In genomic region chr1:40230336-40230735, GRCm38 (mm10) we compare ENCODE assay signal across 10 mouse cellular contexts. TPM values are rescaled to one million over a fixed set of nuclear protein-coding genes. Genes with fewer than 3 reads are reported as not detected.
DNase-seq lines count a peak whose midpoint lies in the region; ATAC-seq and TF ChIP-seq lines count a peak whose summit lies in the region.
"Had no signal": no experiment of that assay in that cellular context is flagged by ENCODE, and none has a peak within 500 bp of the region (broad histone marks: within the 10 kb centered on the region; RNA-seq: fewer than 3 reads in every experiment).

No protein-coding gene starts in this region.

- H3K36me3 ChIP-seq in heart, embryonic 12.5 days, result no peaks in the 10 kb centered on the region
- peaks cover 0 to 15% of the 10 kb centered on the region in 2 experiments; a peak in 2 of 4 replicates for H3K36me3 ChIP-seq in MEL (ENCODE audit: control insufficient read depth in 1 of 2, insufficient read depth in 2 of 2, low read length in 2 of 2)
- H3K36me3 ChIP-seq: hindbrain, embryonic 12.5 days had no signal

- no peak; the same call in 1 of the 2 replicates for ATAC-seq in heart, embryonic 12.5 days (ENCODE audit: insufficient number of reproducible peaks, low FRiP score)
- peak; percentile 95 for ATAC-seq in megakaryocyte, adult 5-6 weeks (ENCODE audit: poor library complexity, severe bottlenecking)
- ATAC-seq: midbrain, embryonic 16.5 days had no signal

- TF ChIP-seq POLR2A in MEL (IDR thresholded peaks at IDR 0.05; ENCODE audit: control insufficient read depth in 1 of 2, insufficient read depth in 1 of 2, low read depth in 1 of 2, low read length in 2 of 2, poor library complexity in 1 of 2), result no peak

- no peaks in the 10 kb centered on the region for H3K9me3 ChIP-seq in heart, embryonic 12.5 days (replicated peaks)
- no peaks in the 10 kb centered on the region for H3K9me3 ChIP-seq in MEL (replicated peaks; ENCODE audit: insufficient read depth, low read length)
- H3K9me3 ChIP-seq: hindbrain, embryonic 12.5 days had no signal

- no peak for TF ChIP-seq RAD21 in MEL (IDR thresholded peaks at IDR 0.05; ENCODE audit: low read depth, low read length)

- H3K9ac ChIP-seq in heart, embryonic 12.5 days, result no peak overlapping the region
- no peak overlapping the region for H3K9ac ChIP-seq in MEL (ENCODE audit: control insufficient read depth, low read depth, low read length, poor library complexity, severe bottlenecking)
- H3K9ac ChIP-seq: hindbrain, embryonic 12.5 days had no signal

- H3K27ac ChIP-seq in heart, embryonic 12.5 days (ENCODE audit: poor library complexity, severe bottlenecking), result no peak overlapping the region
- peak overlapping the region; percentile 65 for H3K27ac ChIP-seq in MEL (ENCODE audit: control insufficient read depth, low read depth, low read length)
- H3K27ac ChIP-seq: hindbrain, embryonic 12.5 days had no signal

- TF ChIP-seq EP300 in MEL (IDR thresholded peaks at IDR 0.05; ENCODE audit: low read depth in 1 of 2, low read length in 2 of 2), result peak; percentile 97 to 98

- WGBS in heart, embryonic 12.5 days, result 69% methylated on average over 7 of the region's 7 CpGs

- H3K4me2 ChIP-seq in heart, embryonic 12.5 days, result no peak overlapping the region
- H3K4me2 ChIP-seq: hindbrain, embryonic 12.5 days had no signal

- peak; percentile 64 to 83 for DNase-seq in heart, adult 18-20 months
- peak; percentile 92 for DNase-seq in MEL (ENCODE audit: low read depth, low spot score)
- DNase-seq in heart, postnatal 14 days, result peak; percentile 33 to 35
- no peak for DNase-seq in thymus, postnatal 36 days
- DNase-seq in right cerebral cortex, postnatal 25 days, result no peak
- DNase-seq in testis, postnatal 14 days (ENCODE audit: low spot score), result no peak

- no peaks in the 10 kb centered on the region for H3K79me2 ChIP-seq in MEL (ENCODE audit: control insufficient read depth, insufficient read depth, low read length, poor library complexity)

- peaks cover 21% of the 10 kb centered on the region for H3K4me1 ChIP-seq in heart, embryonic 12.5 days (replicated peaks)
- H3K4me1 ChIP-seq in MEL (ENCODE audit: control insufficient read depth in 1 of 2, insufficient read depth in 2 of 2, low read length in 2 of 2), result peaks cover 6 to 21% of the 10 kb centered on the region in 2 experiments

- no peak overlapping the region for H3K4me3 ChIP-seq in heart, embryonic 12.5 days
- no peak overlapping the region for H3K4me3 ChIP-seq in MEL (ENCODE audit: control insufficient read depth in 1 of 2, insufficient read depth in 1 of 2, low read depth in 2 of 2, low read length in 2 of 2)
- H3K4me3 ChIP-seq: hindbrain, embryonic 12.5 days had no signal

- no peak for TF ChIP-seq CTCF in MEL (IDR thresholded peaks at IDR 0.05 in 2 of 3, conservative IDR thresholded peaks at IDR 0.05 in 1 of 3; ENCODE audit: control insufficient read depth in 1 of 3, insufficient read depth in 1 of 3, low read depth in 2 of 3, low read length in 3 of 3, poor library complexity in 1 of 3, severe bottlenecking in 1 of 3)

- intact Hi-C loops in heart, postnatal 14 days (cut with DNase I), result no loop called here

- no peaks in the 10 kb centered on the region for H3K27me3 ChIP-seq in heart, embryonic 12.5 days (replicated peaks)
- no peaks in the 10 kb centered on the region for H3K27me3 ChIP-seq in MEL (ENCODE audit: control insufficient read depth in 1 of 2, insufficient read depth in 2 of 2, low read length in 2 of 2)
- H3K27me3 ChIP-seq: hindbrain, embryonic 12.5 days had no signal

TF ChIP-seq in MEL, 35 proteins besides CTCF, POLR2A, EP300 and RAD21:
- TF ChIP-seq TCF12 (IDR thresholded peaks at IDR 0.05; ENCODE audit: low read depth, low read length), result peak; percentile 98
- peak; percentile 69 for TF ChIP-seq MXI1 (IDR thresholded peaks at IDR 0.05; ENCODE audit: low read depth, low read length)
- no peak; the same call in 1 of the 2 replicates for TF ChIP-seq JUND (IDR thresholded peaks at IDR 0.05; ENCODE audit: low read depth, low read length)
- TF ChIP-seq E2F4 (IDR thresholded peaks at IDR 0.05; ENCODE audit: borderline replicate concordance, low read depth, low read length), result no peak
- TF ChIP-seq GATA1 (IDR thresholded peaks at IDR 0.05; ENCODE audit: low read depth, low read length), result peak; percentile 100
- TF ChIP-seq HCFC1 (IDR thresholded peaks at IDR 0.05; ENCODE audit: low read depth, low read length), result no peak
- TF ChIP-seq NRF1 (IDR thresholded peaks at IDR 0.05; ENCODE audit: insufficient read depth, low read depth, low read length, poor library complexity, severe bottlenecking), result no peak
- TF ChIP-seq ZC3H11A (IDR thresholded peaks at IDR 0.05; ENCODE audit: low read depth, low read length), result no peak; the same call in 1 of the 2 replicates
- TF ChIP-seq MEF2A (IDR thresholded peaks at IDR 0.05; ENCODE audit: extremely low read depth, insufficient replicate concordance, low read depth, low read length, poor library complexity, severe bottlenecking), result no peak
- no peak; the same call in 1 of the 2 replicates for TF ChIP-seq MAX (IDR thresholded peaks at IDR 0.05; ENCODE audit: low read length)
- TF ChIP-seq MYC (IDR thresholded peaks at IDR 0.05; ENCODE audit: low read depth, low read length), result 0 out of 2 replicates have a peak, but pooled peaks have one; percentile 30
- no peak for TF ChIP-seq MAZ (IDR thresholded peaks at IDR 0.05; ENCODE audit: low read depth, low read length)
- TF ChIP-seq USF2 (IDR thresholded peaks at IDR 0.05; ENCODE audit: borderline replicate concordance in 1 of 2, insufficient read depth in 1 of 2, low read depth in 1 of 2, low read length in 2 of 2), result no peak
- no peak for TF ChIP-seq ZKSCAN1 (IDR thresholded peaks at IDR 0.05; ENCODE audit: low read depth, low read length)
- no peak for TF ChIP-seq MAFK (IDR thresholded peaks at IDR 0.05; ENCODE audit: borderline replicate concordance, low read depth, low read length)
- peak; percentile 99 for TF ChIP-seq ETS1 (IDR thresholded peaks at IDR 0.05; ENCODE audit: low read depth, low read length)
- TF ChIP-seq KAT2A (conservative IDR thresholded peaks at IDR 0.05; ENCODE audit: low read depth, low read length), result no peak
- TF ChIP-seq RCOR1 (IDR thresholded peaks at IDR 0.05; ENCODE audit: low read depth, low read length), result peak; percentile 76; the same call in 1 of the 2 replicates
- peak; percentile 93 for TF ChIP-seq SIN3A (IDR thresholded peaks at IDR 0.05; ENCODE audit: low read length)
- TF ChIP-seq TAL1 (IDR thresholded peaks at IDR 0.05; ENCODE audit: low read length), result peak; percentile 95
- TF ChIP-seq BHLHE40 (IDR thresholded peaks at IDR 0.05; ENCODE audit: borderline replicate concordance, low read depth, low read length), result peak; percentile 87
- no peak for TF ChIP-seq MYB (IDR thresholded peaks at IDR 0.05; ENCODE audit: low read depth, low read length)
- no peak for TF ChIP-seq ELF1 (IDR thresholded peaks at IDR 0.05; ENCODE audit: low read depth, low read length)
- no peak for TF ChIP-seq ZNF384 (IDR thresholded peaks at IDR 0.05; ENCODE audit: low read depth, low read length)
- TF ChIP-seq ZMIZ1 (IDR thresholded peaks at IDR 0.05; ENCODE audit: low read depth, low read length), result no peak
- TF ChIP-seq GABPA (IDR thresholded peaks at IDR 0.05; ENCODE audit: low read depth, low read length), result no peak
- TF ChIP-seq CHD2 (IDR thresholded peaks at IDR 0.05; ENCODE audit: low read length), result no peak
- no peak for TF ChIP-seq CHD1 (IDR thresholded peaks at IDR 0.05; ENCODE audit: low read depth, low read length)
- no peak for TF ChIP-seq TBP (IDR thresholded peaks at IDR 0.05; ENCODE audit: low read depth, low read length)
- no peak for TF ChIP-seq POLR2AphosphoS5 (IDR thresholded peaks at IDR 0.05; ENCODE audit: borderline replicate concordance, low read depth, low read length)
- TF ChIP-seq UBTF (IDR thresholded peaks at IDR 0.05; ENCODE audit: borderline replicate concordance, insufficient read depth, low read depth, low read length), result no peak
- no peak for TF ChIP-seq NELFE (IDR thresholded peaks at IDR 0.05; ENCODE audit: low read depth, low read length)
- no peak for TF ChIP-seq POLR2AphosphoS2 (IDR thresholded peaks at IDR 0.05; ENCODE audit: low read length)
- no peak for TF ChIP-seq USF1 (IDR thresholded peaks at IDR 0.05; ENCODE audit: low read depth, low read length)
- TF ChIP-seq SMC3 (IDR thresholded peaks at IDR 0.05; ENCODE audit: low read depth, low read length), result no peak

RNA-seq across cellular contexts. Expression of gene Il1r1, which starts 5.5 kb away (rescaled TPM):
- 1 to 10 TPM; 5.6 to 6.3 TPM for total RNA-seq in heart, adult 18-20 months (2021)
- 7.9 and 8.7 TPM in 2 replicates for polyA plus RNA-seq in heart, embryonic 12.5 days (2016; fragmentation: Nextera tagmentation; extraction: Ambion mirVana)
- 1.4 and 1.5 TPM in 2 replicates for total RNA-seq in MEL (2012; rRNA removed)
- 1 to 10 TPM in 1 of 2 experiments, not detected in 1; 3.1 TPM for polyA plus RNA-seq in MEL (2012; ENCODE audit: insufficient read depth in 1 of 2, insufficient read length in 2 of 2, low read depth in 1 of 2, low replicate concordance in 2 of 2, missing spikeins in 1 of 2)
- total RNA-seq in heart, postnatal 14 days (2021), result 1 to 10 TPM; 6.9 to 7.4 TPM
- 0.67 and 0.68 TPM in 2 replicates for total RNA-seq in megakaryocyte, adult 5-6 weeks (2015)
- total RNA-seq in megakaryocyte, adult 5-6 weeks (2017), result 0.29 and 1.5 TPM in 2 replicates

Comparison
In these comparisons a context has a peak if more than half of its experiments do, and no peak if none do; other contexts are left out.
1. DNase-seq: peak in heart, adult 18-20 months (2 of 2), MEL (single experiment) and heart, postnatal 14 days (2 of 2); none in thymus, postnatal 36 days (0 of 2), right cerebral cortex, postnatal 25 days (single experiment) and testis, postnatal 14 days (single experiment).